Mouse (Mus musculus): ENCODE data around the gene Birc7.
A peak's percentile ranks its signal among the peaks of the same experiment; 100 is the strongest.

Gene Birc7

GRCm38 (mm10) chr2:180928723-180929122 is at the start of gene Birc7:
Gene Birc7 (plus strand): TSS chr2:180929023.
- no peak for DNase-seq (ENCODE audit: low read depth)

DNA sequence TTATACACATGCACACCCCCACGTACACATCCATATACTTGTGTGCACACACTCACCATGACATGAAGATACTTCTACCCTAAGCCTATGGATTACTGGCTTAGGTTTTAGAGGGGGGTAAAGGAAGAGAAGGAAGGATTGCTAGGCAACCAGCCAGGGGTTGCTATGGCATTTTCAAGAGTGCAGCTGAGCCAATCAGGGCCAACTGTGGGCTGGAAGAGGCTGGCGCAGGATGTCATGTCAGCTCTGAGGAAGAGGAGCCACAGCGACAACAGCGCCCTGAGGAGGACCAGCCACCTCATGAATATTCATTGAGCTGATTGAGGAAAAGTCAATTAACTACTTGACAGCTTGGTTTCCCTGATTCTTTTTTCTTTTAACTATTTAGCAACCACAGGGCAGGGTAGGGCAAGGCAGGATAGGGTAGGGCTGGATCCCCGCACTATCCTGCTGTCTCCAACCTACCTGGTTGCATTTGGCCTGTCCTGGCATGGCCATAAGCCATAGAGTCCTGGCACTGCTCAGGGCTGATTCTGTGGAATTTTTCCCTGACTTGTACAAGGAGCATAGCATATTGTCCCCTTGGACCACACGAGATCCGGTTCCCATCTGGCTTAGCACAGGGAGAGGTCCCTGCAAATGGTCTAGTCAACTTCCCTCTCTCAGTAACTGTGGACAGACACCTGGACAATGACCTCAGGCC is 49.3 kb upstream of the Birc7 start:
- DNase-seq (ENCODE audit: low read depth), result no peak

DNA sequence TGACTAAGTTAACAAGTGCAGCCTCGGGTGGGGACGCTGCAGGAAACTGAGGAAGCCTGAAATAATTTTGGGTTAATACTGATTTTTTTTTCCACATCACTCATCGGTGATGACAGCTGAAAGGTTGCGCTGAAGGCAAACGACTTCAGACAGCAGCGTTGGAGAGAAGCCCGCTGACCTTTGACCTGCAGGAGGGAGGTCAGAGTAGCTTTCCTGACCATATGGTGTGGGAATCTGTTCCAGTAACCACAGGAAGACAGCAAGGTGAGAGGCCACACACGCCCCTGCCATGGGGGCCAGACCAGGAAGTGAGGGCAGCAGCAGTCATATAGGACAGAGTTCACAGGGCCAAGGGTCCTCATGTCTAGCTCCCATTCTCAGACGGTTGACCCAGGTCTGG is 47.5 kb upstream of the Birc7 start:
- DNase-seq (ENCODE audit: low read depth), result no peak

GRCm38 (mm10) chr2:180885270-180885669 is 43.6 kb upstream of the Birc7 start:
- DNase-seq (ENCODE audit: low read depth), result no peak

DNA sequence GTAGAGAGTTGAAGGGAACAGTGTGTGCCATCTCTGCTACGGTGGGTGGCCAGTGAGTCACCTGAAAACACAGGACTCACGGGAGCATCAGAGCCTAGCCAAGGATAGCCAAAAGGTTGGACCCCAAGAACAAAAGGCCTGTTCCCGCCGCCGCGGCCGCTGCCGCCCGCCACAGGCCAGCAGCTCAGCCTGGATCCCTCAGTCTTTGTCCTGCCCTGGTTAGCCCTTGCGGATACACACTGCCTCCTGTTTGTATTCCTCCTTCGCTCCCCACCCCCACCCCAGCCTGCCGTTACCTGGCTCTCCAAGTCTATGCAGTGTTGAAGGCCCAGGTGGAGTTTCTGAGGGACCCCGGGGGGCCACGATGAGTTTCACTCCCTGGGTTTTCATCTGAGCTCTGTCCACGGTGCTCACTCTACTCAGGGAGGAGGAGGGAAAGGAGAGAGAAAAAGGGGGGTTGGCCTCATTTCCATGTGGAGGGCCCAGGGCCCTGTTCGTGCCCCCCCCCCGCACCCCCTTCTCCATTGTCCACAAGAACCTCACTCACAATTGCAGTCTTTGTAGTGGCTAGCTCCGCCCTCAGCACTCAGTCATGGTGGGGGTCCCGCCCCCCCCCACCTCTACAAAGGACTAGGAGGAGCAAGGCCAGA is 39.4 kb upstream of the Birc7 start:
- DNase-seq (ENCODE audit: low read depth), result no peak

DNA sequence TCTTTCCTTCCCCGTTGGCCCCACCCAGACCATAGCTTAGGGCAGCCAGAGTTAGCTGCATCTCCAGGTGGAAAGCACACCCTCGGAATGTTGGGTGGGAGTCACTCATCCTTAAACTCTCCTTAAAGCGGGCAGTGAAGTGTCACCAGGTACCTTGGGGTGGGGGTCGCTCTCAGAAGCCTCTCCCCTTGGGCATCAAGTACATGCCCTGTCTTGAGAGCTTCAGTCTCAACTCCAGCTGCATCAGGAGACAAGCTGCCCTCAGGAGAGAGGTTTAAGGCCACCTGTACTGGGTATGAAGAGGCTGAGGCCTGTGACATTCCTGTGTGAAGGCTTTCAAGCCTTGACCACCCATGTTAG is 38.9 kb upstream of the Birc7 start:
- DNase-seq (ENCODE audit: low read depth), result no peak

DNA sequence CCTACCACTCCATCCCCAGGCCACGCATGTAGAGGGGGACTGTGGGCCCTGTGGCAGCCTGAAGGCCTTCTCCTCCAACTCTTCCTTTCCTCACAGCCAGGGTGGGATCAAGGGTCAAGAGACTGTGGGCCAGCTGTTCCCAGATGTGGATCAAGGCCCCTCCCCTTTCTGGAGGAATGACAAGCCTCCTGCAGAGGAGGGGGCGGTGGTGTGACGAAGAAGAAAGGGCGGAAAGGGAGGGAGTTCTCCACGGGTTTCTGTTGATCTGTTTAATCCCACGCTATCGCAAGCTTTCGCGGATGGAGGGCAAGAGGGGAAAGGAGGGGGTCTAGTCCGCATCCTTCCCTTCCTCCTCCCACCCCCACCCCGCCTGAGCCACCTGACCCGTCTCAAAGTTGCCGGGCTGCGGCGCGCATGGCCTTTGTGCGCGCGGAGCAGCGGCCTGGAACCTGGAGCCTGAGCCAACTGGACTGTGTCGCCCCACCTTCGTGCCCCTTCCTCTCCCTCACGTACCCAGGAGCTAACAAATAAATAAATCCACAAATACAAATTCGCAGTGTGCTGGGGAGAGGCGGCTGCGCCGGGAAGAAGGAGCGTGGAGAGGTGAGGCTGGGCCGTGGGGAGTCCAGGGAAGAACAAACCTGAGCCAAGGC is 38.3 kb upstream of the Birc7 start:
- DNase-seq (ENCODE audit: low read depth), result no peak

DNA sequence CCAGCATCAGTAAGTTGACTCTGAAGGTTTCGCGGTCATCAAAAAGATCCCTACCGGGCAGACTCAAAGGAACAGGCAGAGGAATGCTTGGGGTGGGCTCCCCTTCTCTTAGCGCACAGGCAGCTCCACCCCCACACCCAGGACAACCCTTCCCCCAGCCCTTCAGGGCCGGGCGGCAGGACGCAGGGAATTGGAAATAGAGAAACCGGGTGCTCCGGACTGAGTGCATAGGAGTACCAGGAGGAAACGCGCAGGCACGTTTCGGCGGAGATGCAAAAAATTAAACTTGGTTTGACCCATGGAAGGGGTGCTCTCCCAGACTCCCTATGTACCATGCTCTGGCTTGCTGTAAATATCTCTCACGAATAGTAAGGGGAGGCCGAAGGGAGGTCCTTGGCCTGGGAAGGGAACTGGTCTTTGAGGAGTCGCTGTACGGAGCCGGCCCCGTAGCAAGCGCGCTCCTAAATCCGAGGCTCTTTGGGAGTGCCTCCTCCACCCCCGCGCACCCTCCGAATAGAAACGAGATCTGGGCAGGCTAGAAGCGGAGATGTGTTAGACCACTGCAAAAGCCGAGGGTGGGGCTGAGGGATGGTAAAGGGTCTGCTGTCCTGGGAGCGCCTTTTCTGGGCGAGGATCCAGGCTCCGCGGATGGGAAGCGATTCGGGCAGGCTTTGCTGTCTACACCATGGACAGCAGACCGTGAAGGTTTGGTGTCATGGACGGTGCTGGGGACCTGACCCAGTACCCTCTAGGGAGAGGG is 37.6 kb upstream of the Birc7 start:
- no peak for DNase-seq (ENCODE audit: low read depth)

DNA sequence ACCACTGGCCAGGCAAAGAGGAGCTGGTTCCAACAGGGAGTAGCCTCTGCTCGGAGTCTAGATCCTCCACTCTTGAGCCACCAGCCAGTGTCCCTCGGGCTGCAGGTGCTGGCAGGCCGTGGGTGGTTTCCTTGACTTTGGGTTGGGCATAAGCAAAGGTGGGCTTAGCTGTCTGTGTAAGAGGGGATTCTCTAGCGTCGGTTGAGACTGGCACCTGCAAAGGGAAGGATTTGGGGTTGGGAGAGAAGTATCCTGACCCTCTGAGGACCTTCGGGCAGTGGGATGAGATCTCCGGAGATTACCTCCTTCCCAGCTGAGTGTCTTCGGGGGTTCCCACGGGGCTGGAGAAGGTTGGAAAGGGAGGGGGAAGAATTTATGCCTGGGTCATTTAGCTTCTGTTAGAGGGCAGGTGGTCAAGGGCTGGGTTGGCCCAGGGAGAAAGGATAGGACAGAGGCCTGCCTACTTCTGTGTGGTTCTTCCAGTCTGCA is 36.9 kb upstream of the Birc7 start:
- no peak for DNase-seq (ENCODE audit: low read depth)

- no peak for DNase-seq (ENCODE audit: low read depth)
Measured at GRCm38 (mm10) chr2:180892841-180893521, 35.8 kb upstream of the Birc7 start.

DNA sequence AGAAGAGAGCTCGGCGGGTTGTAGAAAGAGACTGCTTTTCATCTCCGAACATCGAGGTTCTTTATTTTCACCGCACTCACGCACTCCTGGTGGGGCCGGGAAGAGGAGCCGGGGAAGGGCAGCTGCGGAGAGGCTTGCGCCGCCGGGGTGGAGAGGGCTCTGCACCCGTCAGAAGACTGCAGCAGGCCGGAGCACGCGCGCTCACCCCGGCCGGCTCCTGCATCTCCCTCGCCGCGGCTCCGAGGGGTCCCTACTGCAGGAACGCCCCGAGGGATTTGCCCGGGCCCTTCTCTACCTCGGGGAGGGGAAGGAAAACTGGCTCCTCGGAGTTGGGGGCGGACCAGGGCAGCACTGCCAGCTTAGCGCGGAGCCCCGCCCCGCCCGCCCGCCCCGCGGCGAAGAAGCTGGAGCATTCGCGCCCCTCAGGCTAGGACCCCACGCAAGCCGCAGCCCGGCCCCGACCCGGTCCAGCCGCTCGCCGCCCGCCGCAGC is 35.2 kb upstream of the Birc7 start:
- no peak for DNase-seq (ENCODE audit: low read depth)

DNA sequence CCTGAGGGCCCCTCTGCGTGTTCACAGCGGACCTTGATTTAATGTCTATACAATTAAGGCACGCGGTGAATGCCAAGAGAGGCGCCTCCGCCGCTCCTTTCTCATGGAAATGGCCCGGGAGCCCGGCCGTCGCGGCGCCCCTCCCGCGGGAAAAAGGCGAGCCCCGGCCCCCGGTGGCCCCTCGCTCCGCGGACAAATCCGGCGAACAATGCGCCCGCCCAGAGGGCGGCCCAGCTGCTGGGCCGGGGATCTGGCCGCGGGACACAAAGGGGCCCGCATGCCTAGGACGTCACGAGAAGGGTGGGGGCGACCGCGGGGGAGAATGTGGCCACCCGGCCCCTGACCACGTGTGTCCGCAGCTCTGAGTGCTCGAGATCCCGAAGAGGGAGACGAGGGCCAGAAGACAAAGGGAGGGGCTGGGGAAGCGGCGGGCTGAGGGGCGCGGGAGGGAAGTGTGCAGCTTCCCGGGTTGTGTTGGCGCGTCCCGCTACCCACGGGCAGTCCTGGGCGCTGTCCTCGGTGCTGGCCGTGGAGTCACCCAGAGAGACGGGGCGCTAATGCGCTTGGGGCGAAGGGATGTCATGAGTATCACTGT is 34.7 kb upstream of the Birc7 start:
- DNase-seq (ENCODE audit: low read depth), result no peak

DNA sequence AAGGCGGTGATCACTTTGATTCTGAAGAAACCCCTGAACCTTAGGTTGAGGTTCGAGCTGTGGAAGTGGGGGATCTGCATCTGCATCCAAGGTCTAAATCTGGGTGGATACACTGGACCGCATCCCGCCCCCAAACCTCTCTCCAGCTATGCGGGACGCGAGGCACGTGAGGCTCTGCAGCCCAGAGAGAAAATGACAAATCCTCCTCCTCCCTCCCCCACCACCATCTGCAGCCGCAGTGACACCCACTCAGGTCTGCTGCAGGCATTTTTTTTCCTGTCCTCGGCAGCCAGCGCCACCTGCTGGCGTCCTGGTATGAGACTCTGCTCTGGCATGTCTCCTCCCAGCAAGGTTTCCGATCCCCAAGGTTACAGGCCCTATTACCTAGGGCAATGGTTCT is 34.1 kb upstream of the Birc7 start:
- peak; percentile 74 for DNase-seq (ENCODE audit: low read depth)

GRCm38 (mm10) chr2:180895321-180895720 is 33.5 kb upstream of the Birc7 start:
- no peak for DNase-seq (ENCODE audit: low read depth)

GRCm38 (mm10) chr2:180895837-180896525 is 32.8 kb upstream of the Birc7 start:
- no peak for DNase-seq (ENCODE audit: low read depth)

DNA sequence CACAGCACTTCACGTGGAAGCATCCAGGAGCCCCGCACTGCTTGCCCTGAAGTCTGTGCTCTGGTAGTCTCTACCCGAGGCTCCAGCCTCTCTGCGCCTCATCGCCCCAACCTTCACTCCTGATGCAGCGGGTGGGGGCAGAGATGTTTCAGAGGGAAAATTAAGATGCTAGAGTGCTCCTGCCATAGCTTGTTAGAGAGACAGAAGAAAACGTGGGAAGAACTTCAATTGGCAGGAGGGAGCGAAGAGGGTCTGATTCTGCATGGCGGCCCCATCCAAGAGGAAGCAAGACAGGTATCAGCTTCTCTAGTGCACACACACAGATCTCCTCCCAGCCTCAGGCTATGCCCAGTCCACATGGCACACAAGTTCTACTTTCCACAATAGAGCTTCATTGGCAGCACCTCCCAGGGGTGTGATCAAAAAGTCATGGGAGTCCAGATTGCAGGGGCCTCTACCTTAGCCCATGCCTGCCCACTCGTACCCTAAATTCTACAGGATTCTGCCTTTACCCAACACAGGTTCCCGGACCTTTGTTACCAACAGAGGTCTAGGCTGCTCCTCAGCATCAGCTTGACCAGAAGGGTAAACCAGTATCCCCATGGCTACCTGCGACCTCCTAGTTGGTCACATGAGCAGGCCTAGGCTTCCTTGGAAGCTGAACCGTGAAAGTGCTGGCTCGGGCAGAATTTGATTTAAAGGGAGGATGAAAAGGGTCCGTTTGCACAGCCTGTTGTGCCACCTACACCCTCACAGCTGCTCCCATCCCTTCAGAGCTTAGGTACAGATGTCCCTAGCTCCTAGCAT is 31.8 kb upstream of the Birc7 start:
- no peak for DNase-seq (ENCODE audit: low read depth)

GRCm38 (mm10) chr2:180897857-180898256 is 31.0 kb upstream of the Birc7 start:
- DNase-seq (ENCODE audit: low read depth), result no peak

DNA sequence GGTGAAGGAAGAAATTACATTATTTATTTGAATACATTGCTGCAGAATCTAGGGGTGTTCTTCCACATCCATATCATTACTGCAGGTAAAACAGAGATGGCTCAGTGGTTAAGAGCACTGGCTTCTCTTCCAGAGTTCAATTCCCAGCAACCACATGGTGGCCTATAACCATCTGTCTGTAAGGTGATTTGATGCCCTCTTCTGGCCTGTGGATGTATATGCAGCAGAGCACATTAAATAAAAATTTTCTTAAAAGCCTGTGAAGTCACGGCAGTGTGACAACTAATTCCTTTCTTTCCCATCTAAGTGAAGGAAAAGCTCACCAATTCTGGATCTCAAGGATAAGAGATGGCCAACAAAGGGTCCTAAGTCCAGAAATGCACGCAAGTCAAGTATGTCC is 26.7 kb upstream of the Birc7 start:
- DNase-seq (ENCODE audit: low read depth), result no peak

GRCm38 (mm10) chr2:180904435-180905208 is 24.2 kb upstream of the Birc7 start:
- no peak for DNase-seq (ENCODE audit: low read depth)
